Mouse (Mus musculus) kidney, adult 18-20 months (tissue): ENCODE results near the gene Rasgrp4.
"Not testable (repeated sequence)": the region's sequence is repeated elsewhere in the genome, so short reads cannot be mapped to it uniquely, and the experiment has no call there.

Source experiments
- DNase-seq: peaks from one replicate; pipeline ENCODE4 v3.0.0; 2021

Rasgrp4 gene

GRCm38 (mm10) chr7:29180077-29180853, 45.6 kb downstream of the Rasgrp4 start, which contains the start of gene Psmd8:
TSS of gene Psmd8 (minus strand) at chr7:29180701.
- DNase-seq, result peak; percentile 97

GRCm38 (mm10) chr7:29180854-29181236, 46.2 kb downstream of the Rasgrp4 start:
- DNase-seq, result no peak

GRCm38 (mm10) chr7:29181323-29181722, 46.7 kb downstream of the Rasgrp4 start:
- not testable (repeated sequence) for DNase-seq

GRCm38 (mm10) chr7:29194230-29194629, 59.6 kb downstream of the Rasgrp4 start:
- DNase-seq, result not testable (repeated sequence)

- DNase-seq, result no peak
These were observed 67.9 kb downstream of the Rasgrp4 start for GRCm38 (mm10) chr7:29202577-29202976.
